Mouse (Mus musculus): ENCODE measurements around the gene Trp53rka.

GRCm38 (mm10) chr2:165512426-165512825 is 19.3 kb upstream of the Trp53rka start:
- TF ChIP-seq CTCF (IDR thresholded peaks at IDR 0.05; ENCODE audit: control insufficient read depth, insufficient read depth, low read length) (no peak), POLR2A (IDR thresholded peaks at IDR 0.05; ENCODE audit: borderline replicate concordance, control insufficient read depth, low read depth, low read length) (no peak)
